Mouse (Mus musculus) stomach, embryonic 14.5 days (tissue): Measurements from ENCODE around the gene Gpr82. TPM values are rescaled to one million over a fixed set of nuclear protein-coding genes. Genes with fewer than 3 reads are reported as not detected.

Source experiments
- ATAC-seq: fragments of 200-750 bp; cut with Nextera tagmentation; 2 replicates; pipeline ENCODE4 v1.8.0; 2017; ENCODE audit warnings: low read depth, moderate TSS enrichment; ENCODE audit not compliant: insufficient number of reproducible peaks, insufficient read depth, low FRiP score
- H3K27ac ChIP-seq: fragments of 300-500 bp; sonication (generic); 2 replicates; pipeline ENCODE4 v1.5.1; 2014; ENCODE audit warnings: mild to moderate bottlenecking, low read length, moderate library complexity, mixed read lengths
- H3K27me3 ChIP-seq: fragments of 300-500 bp; sonication (generic); 2 replicates; pipeline ENCODE4 v1.6.1; 2014; ENCODE audit warnings: low read length, control low read depth, mixed read lengths; ENCODE audit not compliant: control insufficient read depth, insufficient read depth
- H3K36me3 ChIP-seq: fragments of 300-500 bp; sonication (generic); 2 replicates; pipeline ENCODE4 v1.6.1; 2014; ENCODE audit warnings: mild to moderate bottlenecking, control low read depth, low read length, moderate library complexity, mixed read lengths; ENCODE audit not compliant: control insufficient read depth, insufficient read depth
- H3K4me1 ChIP-seq: fragments of 300-500 bp; sonication (generic); 2 replicates; pipeline ENCODE4 v1.6.1; 2014; ENCODE audit warnings: low read length, control low read depth, mixed read lengths; ENCODE audit not compliant: control insufficient read depth, insufficient read depth
- H3K4me2 ChIP-seq: fragments of 300-500 bp; sonication (generic); replicated peaks from 2 replicates; pipeline ENCODE4 v1.6.1; 2014; ENCODE audit warnings: low read depth, low read length, control low read depth
- H3K4me3 ChIP-seq: fragments of 300-500 bp; sonication (generic); 2 replicates; pipeline ENCODE4 v1.5.1; 2014; ENCODE audit warnings: low read depth, low read length, control low read depth
- H3K9ac ChIP-seq: fragments of 300-500 bp; sonication (generic); replicated peaks from 2 replicates; pipeline ENCODE4 v1.6.1; 2014; ENCODE audit warnings: low read depth, mild to moderate bottlenecking, control low read depth, low read length, moderate library complexity, mixed read lengths
- H3K9me3 ChIP-seq: fragments of 300-500 bp; sonication (generic); 2 replicates; pipeline ENCODE4 v1.6.1; 2016; ENCODE audit warnings: low read depth, low read length, control low read depth; ENCODE audit not compliant: control insufficient read depth
- WGBS: fragments of 180-500 bp; shearing (Covaris S2); extraction: QIAGEN DNeasy Blood & Tissue Kit; methylation state at CpG from one replicate; pipeline ENCODE4 v1.1.7; 2014; 5-methylcytosine and 5-hydroxymethylcytosine counted together
- polyA plus RNA-seq: library from polyadenylated mRNA; unstranded; fragments of >200 nt; fragmentation: Nextera tagmentation; extraction: Ambion mirVana; gene quantifications from 2 replicates; pipeline ENCODE4 v1.2.1, GENCODE M21; 2014

Gene Gpr82
- polyA plus RNA-seq, 1 experiment from 2014 or later: 1.3 TPM

DNA sequence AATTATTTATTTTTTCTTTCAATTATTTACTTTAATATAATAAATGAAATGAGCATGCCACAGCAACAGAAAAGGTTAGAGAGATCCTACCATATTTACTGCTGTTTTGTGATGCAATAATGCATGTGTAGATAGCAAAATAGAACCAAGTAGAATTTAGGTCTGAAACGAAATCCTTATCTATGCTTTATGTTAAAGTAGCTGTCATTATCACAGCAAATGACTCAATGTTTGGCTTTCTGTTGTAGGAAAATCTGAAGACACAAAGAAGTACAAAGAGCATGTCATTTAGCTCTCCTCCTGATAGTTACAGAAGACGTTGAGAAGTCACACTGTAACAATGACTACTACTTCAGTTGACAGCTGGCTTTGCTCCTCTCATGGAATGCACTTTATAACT lies 22.3 kb upstream of the Gpr82 start:
- 46% methylated on average over 2 of the region's 2 CpGs for WGBS
- H3K4me1 ChIP-seq: no peaks in the 10 kb centered on the region
- H3K27ac ChIP-seq: no peak overlapping the region
- no peaks in the 10 kb centered on the region for H3K9me3 ChIP-seq
- no peak overlapping the region for H3K4me3 ChIP-seq
- H3K9ac ChIP-seq: no peak overlapping the region
- no peak for ATAC-seq
- no peak overlapping the region for H3K4me2 ChIP-seq
- H3K36me3 ChIP-seq: no peaks in the 10 kb centered on the region
- H3K27me3 ChIP-seq: no peaks in the 10 kb centered on the region

DNA sequence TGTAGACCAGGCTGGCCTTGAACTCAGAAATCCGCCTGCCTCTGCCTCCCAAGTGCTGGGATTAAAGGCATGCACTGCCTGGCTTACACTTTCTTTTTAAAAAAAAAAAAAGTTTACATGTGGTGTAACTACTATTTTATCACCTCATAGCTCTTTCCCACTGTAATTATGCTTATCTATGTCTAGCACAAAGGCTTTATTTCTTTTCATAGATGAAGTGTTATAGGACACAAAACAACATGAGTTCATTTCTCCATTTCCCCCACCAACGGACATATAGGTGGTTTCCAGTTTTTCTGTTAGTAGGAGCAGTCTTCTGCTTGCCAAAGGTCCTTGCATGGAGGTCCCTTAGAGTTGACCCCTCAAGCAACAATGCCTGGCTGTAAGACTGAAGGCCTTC lies 9.3 kb upstream of the Gpr82 start:
- WGBS: 95% methylated on average over 2 of the region's 2 CpGs
- Histone ChIP-seq H3K4me1 (no peaks in the 10 kb centered on the region), H3K9me3 (no peaks in the 10 kb centered on the region), H3K9ac (no peak overlapping the region), H3K4me3 (no peak overlapping the region), H3K27me3 (no peaks in the 10 kb centered on the region), H3K27ac (no peak overlapping the region), H3K36me3 (no peaks in the 10 kb centered on the region), H3K4me2 (no peak overlapping the region)
- ATAC-seq: no peak

DNA sequence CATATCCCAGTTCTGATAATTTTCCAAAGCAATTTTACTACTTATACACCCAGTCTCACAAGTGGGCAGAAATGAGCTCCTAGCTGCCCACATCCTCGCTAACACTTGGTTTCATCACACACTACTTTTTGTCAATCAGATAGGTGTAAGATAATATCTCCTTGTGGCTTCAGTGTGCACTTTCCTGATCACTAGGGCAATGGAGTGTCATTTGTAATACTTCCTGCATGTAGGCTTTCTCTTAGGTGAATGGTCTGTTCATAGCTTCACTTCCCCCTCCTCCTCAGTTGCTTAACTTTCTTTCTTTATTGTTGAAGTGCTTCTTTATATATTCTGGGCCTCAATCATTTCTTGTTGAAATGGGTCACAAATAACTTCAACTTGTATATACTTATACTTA lies 8.9 kb upstream of the Gpr82 start:
- H3K27me3 ChIP-seq: no peaks in the 10 kb centered on the region
- H3K4me3 ChIP-seq: no peak overlapping the region
- ATAC-seq: no peak
- H3K27ac ChIP-seq: no peak overlapping the region
- H3K36me3 ChIP-seq: no peaks in the 10 kb centered on the region
- no peaks in the 10 kb centered on the region for H3K9me3 ChIP-seq
- 88% methylated on average over 1 of the region's 1 CpGs for WGBS
- no peaks in the 10 kb centered on the region for H3K4me1 ChIP-seq
- no peak overlapping the region for H3K9ac ChIP-seq
- no peak overlapping the region for H3K4me2 ChIP-seq

DNA sequence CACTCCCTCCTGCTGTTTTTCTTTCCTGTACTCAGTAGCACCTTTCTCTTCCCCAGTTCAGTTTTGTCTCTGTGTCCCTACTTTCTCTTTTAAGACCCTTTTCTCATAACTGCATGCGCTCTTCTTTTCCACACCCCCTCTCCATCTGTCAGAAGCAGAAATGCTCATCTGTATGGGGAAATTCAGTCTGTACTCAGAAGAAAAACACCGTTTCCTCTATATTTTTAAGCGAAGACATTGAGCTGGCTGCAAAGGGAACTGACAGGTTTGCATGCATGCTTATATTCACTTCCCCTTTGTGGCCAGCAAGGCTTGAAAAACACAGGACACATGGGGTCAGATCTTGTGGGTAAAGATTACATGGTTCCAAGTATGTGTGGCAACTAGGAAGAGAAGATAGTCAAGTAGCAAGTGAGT lies 6.2 kb upstream of the Gpr82 start:
- Histone ChIP-seq H3K9ac (no peak overlapping the region), H3K4me1 (no peaks in the 10 kb centered on the region), H3K4me3 (no peak overlapping the region), H3K4me2 (no peak overlapping the region), H3K27ac (no peak overlapping the region), H3K9me3 (no peaks in the 10 kb centered on the region), H3K36me3 (no peaks in the 10 kb centered on the region), H3K27me3 (no peaks in the 10 kb centered on the region)
- WGBS: 82% methylated on average over 3 of the region's 3 CpGs
- no peak for ATAC-seq

DNA sequence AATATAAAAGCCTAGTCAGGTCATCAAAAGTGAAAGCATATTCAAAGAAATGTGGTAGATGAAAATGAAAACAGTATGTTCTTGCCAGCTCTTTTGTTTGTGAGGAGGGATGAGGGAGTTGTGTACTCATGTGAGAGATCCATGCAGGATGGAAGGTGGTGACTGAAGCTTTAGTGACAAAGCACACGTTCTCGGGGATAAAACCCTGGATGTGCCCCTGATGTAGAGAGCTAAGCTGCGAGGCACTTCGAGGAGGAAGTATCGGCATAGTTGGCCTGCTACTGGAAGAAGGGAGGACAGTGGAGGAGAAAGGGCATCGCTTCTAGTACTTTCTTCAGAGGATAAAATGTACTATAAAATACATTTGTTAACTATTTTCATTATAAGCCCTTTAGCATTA lies 5.3 kb upstream of the Gpr82 start:
- H3K4me1 ChIP-seq: no peaks in the 10 kb centered on the region
- no peaks in the 10 kb centered on the region for H3K36me3 ChIP-seq
- no peaks in the 10 kb centered on the region for H3K27me3 ChIP-seq
- H3K9ac ChIP-seq: no peak overlapping the region
- H3K27ac ChIP-seq: no peak overlapping the region
- no peak overlapping the region for H3K4me3 ChIP-seq
- H3K4me2 ChIP-seq: no peak overlapping the region
- no peak for ATAC-seq
- no peaks in the 10 kb centered on the region for H3K9me3 ChIP-seq
- WGBS: 76% methylated on average over 6 of the region's 6 CpGs

GRCm38 (mm10) chrX:13656721-13657120 lies 4.4 kb upstream of the Gpr82 start:
- no peaks in the 10 kb centered on the region for H3K36me3 ChIP-seq
- H3K4me3 ChIP-seq: no peak overlapping the region
- H3K9ac ChIP-seq: no peak overlapping the region
- no peak for ATAC-seq
- no peaks in the 10 kb centered on the region for H3K4me1 ChIP-seq
- 10% methylated on average over 1 of the region's 1 CpGs for WGBS
- no peaks in the 10 kb centered on the region for H3K9me3 ChIP-seq
- H3K4me2 ChIP-seq: no peak overlapping the region
- no peaks in the 10 kb centered on the region for H3K27me3 ChIP-seq
- H3K27ac ChIP-seq: no peak overlapping the region

DNA sequence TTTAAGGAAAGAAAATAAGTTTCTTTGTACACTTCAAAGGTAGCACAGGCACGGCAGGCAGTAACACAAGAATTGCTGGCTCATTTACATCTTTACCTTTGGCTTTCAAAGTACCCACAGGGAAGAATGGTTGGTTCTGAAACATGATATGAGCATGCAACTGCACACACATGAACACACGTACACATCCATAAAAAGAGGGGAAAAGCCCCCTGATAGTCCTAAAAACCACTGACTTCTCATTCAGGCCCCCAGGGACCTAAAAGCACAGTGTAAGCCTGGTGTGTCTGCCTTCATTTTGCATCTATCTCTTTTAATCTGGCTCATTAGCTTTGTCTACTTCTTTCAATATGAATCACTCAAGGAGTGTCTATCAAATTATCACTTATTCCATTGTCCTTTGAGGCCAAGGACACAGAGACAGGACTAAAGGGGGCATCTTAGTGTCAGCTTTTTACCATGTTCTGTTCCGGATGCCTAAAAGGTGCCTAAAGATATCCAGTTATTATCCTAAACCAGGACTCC lies 2.5 kb upstream of the Gpr82 start:
- ATAC-seq: no peak
- no peak overlapping the region for H3K4me2 ChIP-seq
- H3K9me3 ChIP-seq: no peaks in the 10 kb centered on the region
- no peak overlapping the region for H3K9ac ChIP-seq
- 83% methylated on average over 3 of the region's 3 CpGs for WGBS
- H3K4me1 ChIP-seq: no peaks in the 10 kb centered on the region
- no peaks in the 10 kb centered on the region for H3K27me3 ChIP-seq
- H3K27ac ChIP-seq: no peak overlapping the region
- H3K4me3 ChIP-seq: no peak overlapping the region
- no peaks in the 10 kb centered on the region for H3K36me3 ChIP-seq

- no peaks in the 10 kb centered on the region for H3K27me3 ChIP-seq
Measured at GRCm38 (mm10) chrX:13659201-13659890, 1.8 kb upstream of the Gpr82 start.

GRCm38 (mm10) chrX:13668867-13669266 lies 7.7 kb downstream of the Gpr82 start:
- H3K4me1 ChIP-seq: no peaks in the 10 kb centered on the region
- no peak overlapping the region for H3K27ac ChIP-seq
- H3K9ac ChIP-seq: no peak overlapping the region
- no peaks in the 10 kb centered on the region for H3K36me3 ChIP-seq
- H3K27me3 ChIP-seq: no peaks in the 10 kb centered on the region
- 76% methylated on average over 5 of the region's 5 CpGs for WGBS
- H3K4me3 ChIP-seq: no peak overlapping the region
- ATAC-seq: no peak
- H3K9me3 ChIP-seq: no peaks in the 10 kb centered on the region
- H3K4me2 ChIP-seq: no peak overlapping the region

More at GRCm38 (mm10) chrX:13659201-13659890, 1.8 kb upstream of the Gpr82 start:
- Histone ChIP-seq H3K27ac (no peak overlapping the region), H3K4me3 (no peak overlapping the region), H3K9ac (no peak overlapping the region), H3K36me3 (no peaks in the 10 kb centered on the region), H3K9me3 (no peaks in the 10 kb centered on the region), H3K4me2 (no peak overlapping the region), H3K4me1 (no peaks in the 10 kb centered on the region)
- no peak for ATAC-seq
- 80% methylated on average over 4 of the region's 4 CpGs for WGBS
